Mouse (Mus musculus) urinary bladder, postnatal 14 days (tissue): ENCODE data around the gene Kpna2.

Experiments
- DNase-seq: peaks from one replicate; pipeline ENCODE4 v3.0.0; 2021; ENCODE audit warnings: low spot score

The Kpna2 gene

DNA sequence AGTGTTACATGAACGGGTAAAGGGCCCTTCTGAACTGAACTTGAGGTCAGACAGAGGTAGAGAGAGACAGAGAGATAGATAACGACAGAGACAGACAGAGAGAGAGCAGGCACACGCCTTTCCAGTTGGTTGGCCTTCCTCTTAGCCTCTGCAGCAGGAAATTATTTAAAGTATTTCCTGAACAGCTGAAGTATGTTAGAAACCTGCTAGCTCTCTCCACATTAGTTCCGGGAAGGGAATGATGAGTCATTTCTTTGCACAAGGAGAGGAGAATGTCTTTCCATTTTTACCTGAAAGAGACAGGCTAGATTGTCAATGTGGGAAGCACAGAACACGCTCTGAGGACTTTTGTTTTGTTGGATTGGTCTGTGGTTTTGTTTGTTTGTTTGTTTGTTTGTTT lies 17.0 kb downstream of the Kpna2 start:
- no peak for DNase-seq

DNA sequence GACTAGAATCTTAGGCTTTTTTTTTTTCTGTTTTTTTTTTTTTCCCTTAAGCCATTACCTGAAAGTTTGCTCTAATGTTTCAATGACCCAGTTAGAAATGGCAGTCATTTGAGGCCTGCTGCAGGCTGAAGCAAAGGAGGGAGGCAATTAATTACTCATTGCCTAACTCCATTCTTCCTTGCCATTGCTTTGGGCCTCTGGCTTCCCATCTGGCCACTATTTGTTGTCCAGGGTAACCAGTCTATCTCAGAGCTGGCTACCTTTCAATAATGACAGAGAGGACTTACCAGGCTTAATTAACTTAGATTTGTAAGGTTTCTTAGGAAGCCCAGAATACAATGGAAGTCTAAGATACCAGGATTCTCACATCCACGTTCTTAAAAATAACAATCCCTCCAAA lies 17.6 kb downstream of the Kpna2 start:
- no peak for DNase-seq

DNA sequence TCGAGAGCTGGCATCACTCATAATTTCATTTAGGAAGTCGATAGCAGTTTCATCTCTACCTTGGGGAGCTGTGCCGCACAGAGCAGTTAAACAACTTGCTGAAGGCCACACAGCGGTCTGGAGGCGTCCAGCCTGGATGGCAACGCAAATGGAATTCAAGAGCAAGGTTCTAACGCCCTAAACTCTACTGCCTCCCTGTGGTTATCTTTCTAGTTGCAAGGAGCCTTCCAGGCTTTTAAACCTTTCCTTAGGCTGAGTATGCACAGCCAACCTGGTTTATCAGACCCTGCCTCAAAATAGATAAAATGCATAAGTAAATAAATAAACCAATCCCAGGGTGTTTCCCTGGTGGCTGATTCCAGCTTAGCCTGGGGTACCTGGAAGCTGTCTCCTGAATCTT lies 18.9 kb downstream of the Kpna2 start:
- peak; percentile 58 for DNase-seq

DNA sequence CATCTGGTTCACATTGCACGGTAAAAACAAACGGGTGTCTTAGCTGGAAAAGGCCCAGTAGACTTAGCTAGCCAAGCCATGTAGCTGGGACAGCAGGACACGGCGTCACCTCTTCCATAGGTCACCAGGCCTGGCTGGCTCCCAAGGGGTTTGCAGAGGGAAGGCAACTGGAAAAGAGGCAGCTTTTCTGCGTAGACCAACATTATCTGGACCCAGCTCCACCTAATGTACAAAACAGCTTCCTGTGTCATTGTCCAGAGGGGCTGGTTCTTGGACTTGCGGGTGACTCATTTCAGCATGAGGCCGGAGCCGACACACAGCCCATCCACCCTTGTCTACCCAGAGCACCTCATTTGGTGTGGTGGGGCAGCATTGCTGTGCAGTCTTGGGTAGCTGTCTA lies 23.1 kb downstream of the Kpna2 start:
- peak; percentile 28 for DNase-seq

DNA sequence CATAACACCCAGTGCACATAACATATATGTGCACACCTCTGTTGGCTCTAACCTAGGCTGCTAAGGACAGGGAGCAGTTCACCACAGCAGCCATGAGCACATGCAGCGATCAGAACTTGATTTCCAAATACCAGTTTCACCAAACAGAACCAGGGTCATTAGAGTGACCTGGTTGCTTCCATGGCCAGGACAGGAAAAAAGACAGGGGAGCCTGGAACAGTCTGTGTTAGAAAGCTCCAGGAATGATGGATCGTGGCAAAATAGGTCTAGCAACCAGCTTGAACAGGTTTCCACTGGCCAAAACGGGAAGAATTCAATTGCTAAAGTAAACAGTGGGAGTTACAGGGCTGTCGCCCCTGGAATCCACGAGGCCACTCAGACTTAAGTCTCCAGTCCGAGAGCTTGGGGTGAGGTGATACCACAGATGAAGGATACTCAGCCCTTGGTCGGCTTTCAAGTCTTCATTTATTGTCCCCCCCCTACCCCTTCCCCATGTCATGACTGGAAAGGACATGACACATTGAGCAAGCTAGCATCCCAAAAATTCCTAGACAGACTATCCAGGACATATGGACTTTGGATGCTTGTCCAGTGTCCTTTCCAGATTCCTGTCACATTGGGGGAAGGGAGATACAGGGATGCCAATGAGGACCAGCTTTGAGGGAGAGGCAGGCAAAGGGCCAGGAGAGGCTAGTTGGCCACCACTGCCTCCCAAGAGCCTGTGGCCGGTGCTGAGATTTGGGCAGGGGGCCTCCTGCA lies 23.7 kb downstream of the Kpna2 start:
- DNase-seq = no peak

DNA sequence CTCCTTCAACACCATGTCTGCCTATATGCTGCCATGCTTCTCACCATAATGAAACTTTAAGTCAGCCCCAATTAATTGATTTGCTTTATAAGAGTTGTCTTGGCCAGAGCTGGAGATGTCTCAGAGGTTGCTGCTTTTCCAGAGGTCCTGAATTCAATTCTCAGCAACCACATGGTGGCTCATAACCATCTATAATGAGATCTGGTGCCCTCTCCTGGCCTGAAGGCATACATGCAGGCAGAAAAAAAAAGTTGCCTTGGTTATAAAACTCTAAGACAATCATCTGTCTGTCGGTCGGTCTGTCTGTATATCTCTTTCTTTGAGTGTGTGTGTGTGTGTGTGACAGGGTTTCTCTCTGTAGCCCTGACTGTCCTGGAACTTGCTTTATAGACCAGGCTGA lies 24.9 kb downstream of the Kpna2 start:
- no peak for DNase-seq

DNA sequence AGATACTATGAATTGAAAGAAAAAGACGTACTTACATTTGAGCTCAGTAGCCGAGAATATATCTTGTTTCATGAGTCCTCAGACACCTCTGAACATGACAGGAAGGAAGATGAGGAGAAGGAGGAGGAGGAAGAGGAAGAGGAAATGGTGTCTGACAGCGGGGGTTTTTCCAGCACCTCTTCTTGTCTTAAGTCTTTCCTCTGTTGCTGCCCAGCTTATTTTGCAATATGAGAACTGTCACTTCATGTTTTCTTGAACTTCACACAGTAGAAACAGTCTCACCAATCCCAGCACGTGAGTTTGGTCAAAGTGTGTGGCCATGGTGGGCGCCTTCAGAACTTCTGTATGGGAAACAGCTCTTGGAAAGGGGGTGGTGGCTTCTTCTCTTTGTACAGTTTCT lies 26.3 kb downstream of the Kpna2 start:
- DNase-seq = no peak

DNA sequence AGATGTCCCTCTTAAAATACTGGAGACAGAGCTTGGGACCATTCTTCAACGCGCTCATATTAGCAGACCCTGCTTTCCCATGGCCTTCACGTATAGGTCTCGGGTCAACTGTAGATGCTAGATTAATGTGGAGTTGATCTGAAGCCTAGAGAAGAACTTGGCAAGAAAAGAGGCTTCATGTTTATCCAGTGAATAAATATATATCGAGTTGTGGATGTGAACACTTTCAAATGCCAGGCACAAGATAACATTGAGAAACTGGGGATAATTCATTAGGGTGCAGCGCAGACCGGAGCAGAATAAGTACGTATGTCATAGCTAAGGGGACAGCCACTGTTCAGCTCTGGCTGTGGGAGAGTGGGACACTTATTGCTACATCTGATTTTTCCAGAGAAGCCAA lies 29.5 kb downstream of the Kpna2 start:
- no peak for DNase-seq

DNA sequence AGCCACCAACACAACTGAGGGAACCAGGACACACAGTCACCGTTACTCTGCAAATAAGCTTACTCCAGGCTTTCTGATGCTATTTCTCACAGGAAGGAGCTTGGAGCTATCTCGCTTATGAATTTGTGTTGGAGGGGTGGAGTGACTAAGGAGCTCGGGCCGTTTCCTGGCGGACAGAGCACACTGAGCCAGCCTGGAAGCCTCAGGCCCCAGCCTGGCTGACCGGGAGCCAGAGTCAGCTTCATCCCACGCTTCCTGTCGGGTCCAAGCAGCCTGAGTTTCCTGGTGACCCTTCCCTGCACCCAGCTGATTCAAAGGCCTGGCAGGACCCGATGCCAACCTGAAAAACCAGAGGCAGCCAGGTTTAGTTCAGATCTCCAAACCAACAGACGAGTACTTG lies 31.7 kb downstream of the Kpna2 start:
- DNase-seq = peak; percentile 56

DNA sequence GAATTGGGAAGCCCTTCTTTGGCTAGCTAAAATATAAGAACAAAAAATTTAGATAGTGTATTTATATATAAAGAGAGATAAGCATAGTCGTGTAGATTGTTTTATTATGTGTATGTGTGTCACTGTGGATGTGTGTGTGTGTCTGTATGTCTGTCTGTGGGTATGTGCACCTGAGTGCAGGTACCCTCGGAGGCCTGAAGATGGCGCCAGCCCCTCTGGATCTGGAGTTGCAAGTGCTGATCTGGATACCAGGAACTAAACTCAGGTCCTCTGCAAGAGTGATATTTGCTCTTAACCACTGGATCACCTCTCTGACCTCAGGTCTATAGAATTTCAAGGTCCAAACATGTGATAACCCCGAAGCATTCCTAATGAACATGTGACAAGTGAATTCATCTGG lies 33.5 kb downstream of the Kpna2 start:
- no peak for DNase-seq

DNA sequence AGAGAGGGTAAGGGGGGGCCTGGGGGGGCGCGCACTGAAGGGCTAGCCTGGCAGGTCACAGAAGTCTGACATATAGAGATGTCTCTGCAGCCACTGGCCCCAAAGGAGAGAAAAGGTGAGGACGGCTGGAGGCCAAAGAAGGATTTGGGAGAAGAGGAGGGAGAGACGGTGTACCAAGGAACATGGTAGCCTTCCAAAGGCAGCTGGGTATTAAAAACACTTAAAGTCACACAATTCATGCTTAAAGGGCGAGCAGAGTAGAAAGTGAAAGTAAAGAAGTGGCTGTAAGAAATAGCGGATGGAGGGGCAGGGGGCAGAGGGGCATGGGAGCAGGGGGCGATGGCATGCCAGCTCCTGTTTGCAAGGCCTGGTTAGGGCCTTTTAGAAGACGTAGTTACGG lies 37.0 kb downstream of the Kpna2 start:
- no peak for DNase-seq

DNA sequence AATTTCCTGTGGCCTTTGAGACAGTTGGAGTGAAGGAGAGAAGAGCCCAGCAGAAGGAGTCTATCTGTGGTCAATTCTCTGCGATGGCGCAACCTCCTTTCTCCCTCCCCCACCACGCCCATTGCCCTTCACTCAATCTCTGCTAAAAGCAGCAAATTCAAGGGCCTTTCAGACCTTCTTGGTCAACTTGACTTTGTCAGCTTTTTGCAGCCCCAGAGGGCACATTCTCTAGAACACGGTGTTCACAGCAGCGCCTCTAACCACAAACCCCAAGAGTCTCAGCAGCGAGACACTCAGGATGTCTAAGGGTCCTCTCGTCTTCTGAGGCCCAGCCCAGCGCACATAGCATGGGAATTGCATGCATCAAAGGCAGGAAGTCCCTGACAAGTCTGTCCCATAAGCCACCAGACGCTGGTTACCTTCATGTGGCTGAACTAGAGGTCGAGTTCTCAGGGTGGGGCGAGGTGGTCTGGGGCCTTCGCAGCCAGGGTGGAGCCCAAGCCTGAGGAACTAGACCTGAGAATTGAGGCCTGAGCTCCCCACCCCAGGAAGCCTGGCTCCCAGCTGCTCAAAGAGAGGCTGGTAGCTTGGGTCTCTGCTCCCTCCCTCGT lies 37.8 kb downstream of the Kpna2 start:
- no peak for DNase-seq

DNA sequence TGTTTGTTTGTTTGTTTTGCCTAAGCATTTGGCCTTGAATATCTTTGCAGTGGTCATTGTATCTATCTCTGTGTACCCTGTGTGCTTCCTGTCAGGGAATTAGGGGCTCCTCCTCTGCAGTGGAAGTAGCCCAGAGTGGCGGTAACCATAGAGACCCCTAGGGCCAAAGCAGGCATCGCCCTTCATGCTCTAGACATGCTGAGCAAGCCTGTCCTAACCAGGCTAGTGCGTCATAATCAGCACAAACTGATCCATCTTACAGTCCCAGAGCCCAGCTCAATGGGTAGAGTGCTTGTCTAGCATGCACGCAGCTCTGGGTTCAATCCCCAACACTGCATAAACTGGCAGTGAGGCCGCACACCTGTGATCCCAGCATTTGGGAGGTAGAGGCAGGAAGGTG lies 40.2 kb downstream of the Kpna2 start:
- no peak for DNase-seq

DNA sequence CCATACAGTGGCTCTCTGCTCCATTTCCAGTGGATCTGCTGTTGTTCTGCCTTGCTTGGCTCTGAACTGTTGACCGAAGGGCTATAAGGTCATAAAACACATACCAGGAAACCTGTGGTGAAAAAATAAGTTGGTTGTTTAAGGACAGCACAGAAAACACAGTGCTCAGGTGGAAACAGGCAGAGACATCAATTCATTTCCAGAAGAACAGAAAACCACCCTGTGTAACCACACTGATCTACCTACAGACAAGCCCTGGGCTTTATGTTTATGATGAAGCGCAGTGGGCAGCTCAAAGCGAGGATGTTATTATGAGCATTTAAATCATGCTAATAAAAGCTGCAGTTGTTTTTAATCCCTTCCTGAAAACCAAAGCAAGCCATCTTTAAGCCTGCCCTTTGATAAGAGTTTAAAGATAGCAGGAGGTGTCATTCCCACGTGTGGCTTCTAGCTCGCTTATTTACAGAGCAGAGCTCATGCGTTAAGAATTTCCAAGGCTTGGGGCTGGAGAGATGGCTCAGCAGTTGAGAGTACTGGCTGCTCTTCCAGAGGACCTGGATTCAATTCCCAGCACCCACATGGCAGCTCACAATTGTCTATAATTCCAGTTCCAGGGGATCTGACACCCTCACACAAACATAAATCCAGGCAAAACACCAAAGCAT lies 40.8 kb downstream of the Kpna2 start:
- DNase-seq = no peak

DNA sequence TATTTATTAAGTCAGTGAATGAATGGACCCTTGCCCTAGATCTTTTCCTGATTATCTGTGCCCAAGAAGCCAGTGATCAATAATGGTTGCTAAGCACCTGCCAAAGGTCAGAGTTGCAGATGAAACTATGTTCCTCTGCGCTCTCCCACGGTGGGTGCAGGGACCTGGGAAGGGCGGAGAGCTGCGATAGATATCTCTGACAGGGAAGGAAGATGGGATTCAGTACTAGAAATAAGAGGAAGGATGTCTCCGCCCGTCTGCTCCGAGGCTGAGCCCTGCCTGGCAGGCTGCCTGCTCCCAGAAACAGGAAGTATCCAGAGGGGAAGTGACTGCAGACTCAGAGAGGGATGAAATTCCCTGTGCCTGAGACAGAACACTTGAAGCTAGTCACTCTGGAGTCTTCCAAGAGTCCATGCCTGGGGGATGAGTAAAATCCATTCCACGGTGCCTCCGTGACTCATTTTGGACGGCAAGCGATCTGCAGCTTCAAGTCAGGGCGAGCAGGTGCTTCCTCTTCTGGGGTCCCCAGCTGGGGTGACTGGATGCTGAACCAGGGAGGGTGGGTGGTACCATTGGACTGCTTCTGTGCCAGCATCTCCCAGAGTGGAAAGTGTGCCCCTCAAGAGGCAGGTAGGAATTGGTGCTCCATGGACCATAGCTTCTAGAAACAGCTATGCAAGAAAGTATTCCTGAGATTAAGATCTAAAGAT lies 41.9 kb downstream of the Kpna2 start:
- peak; percentile 76 for DNase-seq

DNA sequence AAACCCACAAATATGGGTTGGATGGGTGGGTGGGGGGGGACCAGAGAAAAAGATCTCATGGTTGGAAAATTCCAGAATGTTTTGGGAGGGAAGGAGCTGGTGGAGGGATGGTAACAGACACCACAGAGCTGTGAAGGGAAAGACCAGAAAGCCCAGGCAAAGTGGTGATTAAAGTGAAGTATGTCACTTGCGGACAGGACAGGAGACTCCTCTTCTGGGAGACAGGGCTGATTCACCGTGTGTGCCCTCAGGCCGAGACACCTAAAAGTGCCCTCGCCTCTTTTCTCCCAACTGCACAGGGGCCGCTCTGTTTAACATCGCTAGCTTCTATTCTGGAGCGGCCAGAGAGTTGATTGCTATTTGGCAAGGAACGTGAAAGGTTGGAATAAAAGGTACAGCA lies 44.8 kb downstream of the Kpna2 start:
- no peak for DNase-seq

DNA sequence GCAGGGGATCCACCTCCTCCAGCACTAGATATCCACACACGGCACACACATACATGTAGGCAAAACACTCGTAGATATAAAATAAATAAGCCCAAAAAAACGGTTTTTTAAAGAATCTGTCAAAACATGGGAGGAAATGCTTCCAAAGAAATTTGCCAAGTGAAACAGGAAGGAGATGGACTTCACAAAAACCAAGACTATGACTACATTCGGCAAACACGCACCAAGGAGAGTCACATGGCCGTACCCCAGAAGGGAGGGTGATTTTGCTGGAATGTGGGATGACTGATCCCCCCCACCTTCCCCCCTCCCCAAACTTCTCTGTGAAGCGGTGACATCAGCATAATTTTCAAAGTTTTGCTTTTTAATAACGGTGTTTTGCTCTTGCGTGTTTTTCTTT lies 45.2 kb downstream of the Kpna2 start:
- DNase-seq = no peak
